Comparison of ENCODE assay signal across 27 mouse cellular contexts in the genomic region with DNA sequence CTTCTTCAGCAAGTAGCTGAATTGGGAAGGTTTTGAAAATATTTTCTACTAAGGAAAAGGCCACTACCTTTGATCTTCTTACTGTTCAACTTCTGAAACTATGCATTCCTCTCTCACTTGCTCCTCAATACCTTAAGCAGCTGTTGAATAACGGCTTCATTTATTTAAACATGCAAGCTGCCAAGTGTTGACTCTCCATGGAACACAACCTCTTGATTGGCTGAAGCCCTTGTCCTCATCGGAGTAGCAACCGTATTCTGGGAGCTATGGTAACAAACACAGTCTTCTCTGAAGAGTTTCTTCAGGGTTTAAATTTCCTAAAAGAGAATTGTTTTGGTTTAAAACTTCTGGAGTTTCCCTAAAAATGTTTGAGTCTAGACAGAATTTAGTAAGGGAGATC. TPM values are rescaled to one million over a fixed set of nuclear protein-coding genes. Genes with fewer than 3 reads are reported as not detected.
DNase-seq lines count a peak whose midpoint lies in the region; ATAC-seq and TF ChIP-seq lines count a peak whose summit lies in the region.
"Had no signal": no experiment of that assay in that cellular context is flagged by ENCODE, and none has a peak within 500 bp of the region (broad histone marks: within the 10 kb centered on the region; RNA-seq: fewer than 3 reads in every experiment).

No protein-coding gene starts in this region.

- H3K27ac ChIP-seq in lung, embryonic 16.5 days (ENCODE audit: low read length): no peak overlapping the region
- H3K27ac ChIP-seq in hindbrain, embryonic 12.5 days: no peak overlapping the region
- no peak overlapping the region for H3K27ac ChIP-seq in midbrain, postnatal 0 days (ENCODE audit: low read depth, low read length)
- H3K27ac ChIP-seq: embryonic facial prominence, embryonic 13.5 days; forebrain, embryonic 10.5 days; forebrain, embryonic 13.5 days; heart, adult 2 months; heart, embryonic 10.5 days; heart, embryonic 13.5 days; hindbrain, embryonic 15.5 days had no signal

- H3K9me3 ChIP-seq in lung, embryonic 16.5 days (ENCODE audit: control insufficient read depth, low read length): no peaks in the 10 kb centered on the region
- H3K9me3 ChIP-seq in hindbrain, embryonic 12.5 days (replicated peaks): no peaks in the 10 kb centered on the region
- H3K9me3 ChIP-seq in midbrain, postnatal 0 days (ENCODE audit: low read length): no peaks in the 10 kb centered on the region
- H3K9me3 ChIP-seq: embryonic facial prominence, embryonic 13.5 days; forebrain, embryonic 10.5 days; forebrain, embryonic 13.5 days; G1E; heart, embryonic 10.5 days; heart, embryonic 13.5 days; hindbrain, embryonic 15.5 days had no signal

- WGBS in lung, embryonic 16.5 days: 44% methylated on average over 3 of the region's 3 CpGs
- 84% methylated on average over 3 of the region's 3 CpGs for WGBS in hindbrain, embryonic 12.5 days
- 70% methylated on average over 3 of the region's 3 CpGs for WGBS in midbrain, postnatal 0 days

- no peaks in the 10 kb centered on the region; the same call in 1 of the 2 replicates for H3K4me1 ChIP-seq in lung, embryonic 16.5 days (replicated peaks; ENCODE audit: control insufficient read depth, insufficient read depth, low read length)
- peaks cover 3% of the 10 kb centered on the region; the same call in 1 of the 2 replicates for H3K4me1 ChIP-seq in hindbrain, embryonic 12.5 days
- no peaks in the 10 kb centered on the region; the same call in 1 of the 2 replicates for H3K4me1 ChIP-seq in midbrain, postnatal 0 days (ENCODE audit: insufficient read depth, low read length)
- H3K4me1 ChIP-seq: embryonic facial prominence, embryonic 13.5 days; heart, embryonic 10.5 days; heart, embryonic 13.5 days had no signal

- no peak overlapping the region for H3K9ac ChIP-seq in lung, embryonic 16.5 days (ENCODE audit: low read length)
- no peak overlapping the region for H3K9ac ChIP-seq in hindbrain, embryonic 12.5 days
- H3K9ac ChIP-seq in midbrain, postnatal 0 days (replicated peaks; ENCODE audit: low read length, poor library complexity, severe bottlenecking): no peak overlapping the region
- H3K9ac ChIP-seq: embryonic facial prominence, embryonic 13.5 days; forebrain, embryonic 13.5 days; heart, embryonic 13.5 days; hindbrain, embryonic 15.5 days had no signal

- H3K27me3 ChIP-seq in lung, embryonic 16.5 days (ENCODE audit: control insufficient read depth, insufficient read depth, low read depth, low read length): no peaks in the 10 kb centered on the region
- no peaks in the 10 kb centered on the region for H3K27me3 ChIP-seq in hindbrain, embryonic 12.5 days
- no peaks in the 10 kb centered on the region for H3K27me3 ChIP-seq in midbrain, postnatal 0 days (ENCODE audit: insufficient read depth, low read length)
- H3K27me3 ChIP-seq: CH12.LX; embryonic facial prominence, embryonic 13.5 days; forebrain, embryonic 13.5 days; heart, embryonic 13.5 days; hindbrain, embryonic 15.5 days had no signal

- peak; percentile 71; the same call in 1 of the 2 replicates for ATAC-seq in lung, embryonic 16.5 days (ENCODE audit: low read depth)
- ATAC-seq in hindbrain, embryonic 12.5 days (ENCODE audit: low FRiP score): no peak
- ATAC-seq in midbrain, postnatal 0 days (ENCODE audit: low FRiP score): no peak
- ATAC-seq: forebrain, embryonic 13.5 days; forebrain, embryonic 16.5 days; Patski had no signal

- no peak overlapping the region for H3K4me3 ChIP-seq in lung, embryonic 16.5 days (ENCODE audit: low read length)
- no peak overlapping the region for H3K4me3 ChIP-seq in hindbrain, embryonic 12.5 days
- H3K4me3 ChIP-seq in midbrain, postnatal 0 days (ENCODE audit: low read depth, low read length): no peak overlapping the region
- H3K4me3 ChIP-seq: embryonic facial prominence, embryonic 13.5 days; forebrain, embryonic 10.5 days; forebrain, embryonic 13.5 days; heart, adult 2 months; heart, embryonic 10.5 days; heart, embryonic 13.5 days; hindbrain, embryonic 15.5 days had no signal

- no peak for TF ChIP-seq CTCF in midbrain, postnatal 0 days (IDR thresholded peaks at IDR 0.05)

- H3K36me3 ChIP-seq in lung, embryonic 16.5 days (ENCODE audit: control insufficient read depth, insufficient read depth, low read length): no peaks in the 10 kb centered on the region
- no peaks in the 10 kb centered on the region for H3K36me3 ChIP-seq in hindbrain, embryonic 12.5 days
- no peaks in the 10 kb centered on the region for H3K36me3 ChIP-seq in midbrain, postnatal 0 days (ENCODE audit: insufficient read depth, low read length)
- H3K36me3 ChIP-seq: embryonic facial prominence, embryonic 13.5 days; forebrain, embryonic 10.5 days; G1E; heart, embryonic 10.5 days; heart, embryonic 13.5 days; hindbrain, embryonic 15.5 days had no signal

- DNase-seq in lung, adult 18-20 months: peak; percentile 16 to 42
- no peak for DNase-seq in lung, postnatal 4 days
- DNase-seq in lung, postnatal 14 days: peak; percentile 2
- no peak for DNase-seq in midbrain, postnatal 0 days (ENCODE audit: low spot score)
- DNase-seq: adrenal gland, postnatal 10 days; adrenal gland, postnatal 36 days; B cell, adult 2 months; cerebellum, adult 18-20 months; cerebellum, adult 9-11 months; cerebellum, postnatal 25 days; gastrocnemius, postnatal 10 days; gastrocnemius, postnatal 36 days; heart, adult 2 months; heart, postnatal 14 days; heart, postnatal 4 days had no signal

- H3K4me2 ChIP-seq in lung, embryonic 16.5 days (ENCODE audit: low read depth, low read length): no peak overlapping the region
- no peak overlapping the region for H3K4me2 ChIP-seq in hindbrain, embryonic 12.5 days (replicated peaks)
- H3K4me2 ChIP-seq in midbrain, postnatal 0 days (ENCODE audit: low read depth, low read length, poor library complexity, severe bottlenecking): no peak overlapping the region
- H3K4me2 ChIP-seq: embryonic facial prominence, embryonic 13.5 days; forebrain, embryonic 13.5 days; heart, embryonic 13.5 days; hindbrain, embryonic 15.5 days had no signal

RNA-seq across cellular contexts. Expression of a gene that starts 27.2 kb away (rescaled TPM):
- polyA plus RNA-seq in lung, embryonic 16.5 days (2015; fragmentation: Nextera tagmentation; extraction: Ambion mirVana): 6.7 and 8.1 TPM in 2 replicates
- 17.9 and 20.8 TPM in 2 replicates for polyA plus RNA-seq in hindbrain, embryonic 12.5 days (2016; fragmentation: Nextera tagmentation; extraction: Ambion mirVana)
- total RNA-seq in midbrain, postnatal 0 days (2014; rRNA removed): 51.4 and 54.7 TPM in 2 replicates
- polyA plus RNA-seq in midbrain, postnatal 0 days (2015; fragmentation: Nextera tagmentation; extraction: Ambion mirVana): 13.2 and 13.9 TPM in 2 replicates
- total RNA-seq: CH12.LX had no signal
- polyA plus RNA-seq: G1E had no signal

Comparison
In these comparisons a context has a peak if more than half of its experiments do, and no peak if none do; other contexts are left out.
1. DNase-seq: peak in lung, adult 18-20 months (2 of 2) and lung, postnatal 14 days (single experiment); none in lung, postnatal 4 days (0 of 2) and midbrain, postnatal 0 days (single experiment).